Mouse (Mus musculus): ENCODE data around the gene Cabcoco1.

DNA sequence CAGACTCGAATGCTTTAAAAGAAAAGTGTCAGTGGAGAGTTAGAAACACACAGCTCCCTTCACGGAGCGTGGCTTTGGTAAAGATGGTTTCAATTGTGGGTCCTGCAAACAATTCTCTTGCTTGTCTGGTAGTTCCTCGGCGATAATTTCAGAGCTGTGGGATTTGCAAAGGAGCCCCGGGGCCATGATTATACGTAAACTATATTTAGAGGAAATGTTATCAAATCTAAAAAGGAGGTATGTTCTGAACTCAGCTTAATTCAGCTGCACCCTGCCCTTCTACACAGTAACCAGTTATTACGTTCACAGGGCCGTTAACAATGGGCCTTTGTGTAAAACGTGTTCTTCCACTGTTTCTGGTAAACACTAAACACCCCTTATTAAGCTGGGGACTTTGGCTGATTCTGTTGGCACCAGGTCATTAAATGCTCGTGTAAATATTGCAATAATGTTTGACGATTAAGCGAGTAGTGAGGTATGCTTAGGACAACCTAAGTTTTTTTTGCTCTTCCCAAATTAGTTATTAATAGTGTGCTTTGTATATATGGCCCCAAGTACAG lies 106.6 kb downstream of the Cabcoco1 start:
- TF ChIP-seq CTCF (IDR thresholded peaks at IDR 0.05; ENCODE audit: extremely low read depth, insufficient read depth, low read length) (no peak), POLR2A (IDR thresholded peaks at IDR 0.05; ENCODE audit: extremely low read depth, insufficient read depth, low read length) (no peak)
